Mouse (Mus musculus) bone marrow, adult 2 months (tissue): ENCODE data around the gene Far2. TPM values are rescaled to one million over a fixed set of nuclear protein-coding genes. Genes with fewer than 3 reads are reported as not detected.
"Not testable (repeated sequence)": the region's sequence is repeated elsewhere in the genome, so short reads cannot be mapped to it uniquely, and the experiment has no call there.

ENCODE experiments used
- H3K27ac ChIP-seq: fragments of 200-500 bp; 2 replicates; pipeline ENCODE4 v1.5.1; 2012; ENCODE audit warnings: low read depth, mild to moderate bottlenecking, control low read depth, inconsistent platforms, low read length; ENCODE audit not compliant: control insufficient read depth, poor library complexity, insufficient read depth
- H3K4me1 ChIP-seq: fragments of 200-500 bp; 2 replicates; pipeline ENCODE4 v1.6.1; 2011; ENCODE audit warnings: low read length; ENCODE audit not compliant: control insufficient read depth, insufficient read depth
- H3K4me3 ChIP-seq: fragments of 200-500 bp; replicated peaks from 2 replicates; pipeline ENCODE3; 2011; ENCODE audit warnings: mild to moderate bottlenecking, low read depth, low read length, control low read depth; ENCODE audit not compliant: control insufficient read depth
- CTCF ChIP-seq: fragments of 200-500 bp; IDR thresholded peaks from 2 replicates; pipeline ENCODE4 v1.5.1; 2011; ENCODE audit warnings: low read length, control low read depth; ENCODE audit not compliant: control insufficient read depth, insufficient read depth
- POLR2A ChIP-seq: fragments of 200-500 bp; IDR thresholded peaks from 2 replicates; pipeline ENCODE4 v1.6.1; 2011; ENCODE audit warnings: low read depth, mild to moderate bottlenecking, control low read depth, low read length, borderline replicate concordance; ENCODE audit not compliant: control insufficient read depth
- WGBS: fragments of 180-500 bp; shearing (Covaris S2); methylation state at CpG from one replicate; pipeline ENCODE4 v1.1.7; 2018; 5-methylcytosine and 5-hydroxymethylcytosine counted together
- polyA plus RNA-seq: library from polyadenylated mRNA; stranded (reverse); fragments of >200 nt; gene quantifications from 2 replicates; pipeline ENCODE4 v1.2.4, GENCODE M21; 2011; ENCODE audit warnings: low replicate concordance; ENCODE audit not compliant: missing spikeins, insufficient read depth, insufficient read length

The Far2 gene
- polyA plus RNA-seq, 1 experiment, result 1.4 TPM

GRCm38 (mm10) chr6:148105722-148106268 is 58.7 kb downstream of the Far2 start:
- WGBS, result 21% methylated on average over 9 of the region's 9 CpGs
- TF ChIP-seq POLR2A (no peak), CTCF (no peak)
- H3K27ac ChIP-seq, result peak overlapping the region; percentile 32; the same call in 1 of the 2 replicates
- no peak overlapping the region for H3K4me3 ChIP-seq
- no peaks in the 10 kb centered on the region; the same call in 1 of the 2 replicates for H3K4me1 ChIP-seq

- no peaks in the 10 kb centered on the region; the same call in 1 of the 2 replicates for H3K4me1 ChIP-seq
- peak overlapping the region; percentile 24; the same call in 1 of the 2 replicates for H3K27ac ChIP-seq
- TF ChIP-seq POLR2A, result no peak
- no peak for TF ChIP-seq CTCF
- no peak overlapping the region for H3K4me3 ChIP-seq
- 18% methylated on average over 8 of the region's 8 CpGs for WGBS
Observed at GRCm38 (mm10) chr6:148108741-148109472, 61.8 kb downstream of the Far2 start.

DNA sequence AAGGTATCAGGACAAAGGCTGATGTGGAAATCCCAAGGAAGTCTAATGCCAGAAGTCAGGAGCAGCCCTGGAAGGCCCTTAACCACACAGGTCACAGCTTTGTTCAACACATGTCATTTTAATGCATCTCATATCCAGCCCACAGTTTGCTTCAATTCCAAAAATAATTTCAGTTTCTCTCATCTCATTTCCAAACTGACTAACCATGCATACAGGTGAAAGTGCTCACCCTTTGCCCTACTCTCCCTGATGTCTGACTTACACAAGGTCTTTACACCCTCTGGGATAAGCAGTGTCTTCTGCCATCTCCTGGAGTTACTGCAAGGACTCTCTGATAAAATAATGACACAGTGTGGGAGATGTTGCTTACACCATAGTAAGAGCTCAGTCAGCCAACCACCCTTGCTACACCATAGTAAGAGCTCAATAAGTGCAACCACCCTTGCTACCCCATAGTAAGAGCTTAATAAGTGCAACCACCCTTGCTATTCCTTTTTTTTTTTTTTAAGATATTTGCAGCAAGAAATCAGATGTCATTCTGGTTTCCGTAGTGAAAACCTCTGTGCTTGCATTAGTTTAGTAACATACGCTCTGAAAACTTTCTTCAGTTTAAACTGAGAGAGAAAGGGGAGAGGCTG is 64.1 kb downstream of the Far2 start:
- TF ChIP-seq POLR2A (no peak), CTCF (no peak)
- 29% methylated on average over 2 of the region's 2 CpGs for WGBS
- Histone ChIP-seq H3K4me1 (no peaks in the 10 kb centered on the region; the same call in 1 of the 2 replicates), H3K4me3 (no peak overlapping the region), H3K27ac (no peak overlapping the region)

DNA sequence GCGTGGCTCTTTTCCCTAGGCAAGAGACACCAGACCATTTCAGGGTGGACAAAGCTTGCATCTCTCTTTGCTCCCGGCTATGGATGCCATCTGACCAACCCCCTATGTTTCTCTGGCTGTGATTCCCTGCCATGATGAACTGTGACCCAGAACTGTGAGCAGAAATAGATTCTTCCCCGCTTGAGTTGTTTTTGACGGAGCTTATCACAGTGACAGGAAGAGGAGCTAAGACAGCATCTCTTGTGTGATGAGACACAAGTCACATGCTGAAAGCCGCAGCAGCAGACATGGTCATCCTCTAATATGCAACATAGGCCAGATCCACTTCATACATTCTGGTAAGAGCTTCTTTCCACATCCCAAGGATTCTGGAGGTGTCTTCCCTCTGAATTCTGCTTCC is 69.3 kb downstream of the Far2 start:
- 79% methylated on average over 5 of the region's 5 CpGs for WGBS
- Histone ChIP-seq H3K4me1 (no peaks in the 10 kb centered on the region; the same call in 1 of the 2 replicates), H3K4me3 (no peak overlapping the region), H3K27ac (no peak overlapping the region)
- TF ChIP-seq CTCF, result no peak
- no peak for TF ChIP-seq POLR2A

DNA sequence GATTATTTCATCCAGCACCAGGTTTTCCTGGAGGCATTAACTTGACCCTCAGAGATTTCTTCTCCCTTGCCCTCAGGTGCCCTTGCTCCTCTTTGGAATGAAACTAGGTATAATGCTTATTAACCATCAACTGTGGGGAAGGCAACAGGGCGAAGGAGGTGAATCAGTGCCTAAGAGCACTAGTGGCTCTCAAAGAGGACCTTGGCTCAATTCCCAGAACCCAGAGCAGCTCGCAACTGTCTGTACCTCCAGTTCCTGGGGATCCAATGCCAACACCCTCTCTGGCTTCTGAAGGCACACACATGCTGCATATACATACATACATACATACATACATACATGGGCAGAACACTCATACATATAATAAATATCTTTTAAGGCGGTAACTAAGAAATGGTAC is 69.8 kb downstream of the Far2 start:
- H3K4me3 ChIP-seq, result no peak overlapping the region
- H3K27ac ChIP-seq, result no peak overlapping the region
- TF ChIP-seq CTCF, result no peak
- TF ChIP-seq POLR2A, result no peak
- whole genome bisulfite sequencing, result 79% methylated on average over 3 of the region's 3 CpGs
- no peaks in the 10 kb centered on the region; the same call in 1 of the 2 replicates for H3K4me1 ChIP-seq

GRCm38 (mm10) chr6:148117696-148118095 is 70.6 kb downstream of the Far2 start:
- 90% methylated on average over 1 of the region's 1 CpGs for WGBS
- TF ChIP-seq CTCF (no peak), POLR2A (no peak)
- no peak overlapping the region for H3K27ac ChIP-seq
- H3K4me3 ChIP-seq, result no peak overlapping the region
- H3K4me1 ChIP-seq, result no peaks in the 10 kb centered on the region; the same call in 1 of the 2 replicates

- no peak for TF ChIP-seq POLR2A
- TF ChIP-seq CTCF, result no peak
- H3K4me1 ChIP-seq, result no peaks in the 10 kb centered on the region
- H3K4me3 ChIP-seq, result no peak overlapping the region
- no peak overlapping the region for H3K27ac ChIP-seq
- WGBS, result 76% methylated on average over 1 of the region's 1 CpGs
Observed at GRCm38 (mm10) chr6:148120703-148121102, 73.6 kb downstream of the Far2 start.

GRCm38 (mm10) chr6:148126851-148127250 is 79.8 kb downstream of the Far2 start:
- not testable (repeated sequence) for H3K4me3 ChIP-seq, H3K4me1 ChIP-seq, H3K27ac ChIP-seq
- 73% methylated on average over 10 of the region's 10 CpGs for WGBS
